Mouse (Mus musculus): Measurements from ENCODE around the gene Spns3.

GRCm38 (mm10) chr11:72461500-72461981 is 88.8 kb downstream of the Spns3 start:
- no peak for TF ChIP-seq CTCF (IDR thresholded peaks at IDR 0.05; ENCODE audit: low read depth)
- no peak for TF ChIP-seq EP300 (optimal IDR thresholded peaks at IDR 0.05)
